Mouse (Mus musculus): ENCODE results near the gene Tmem104.

DNA sequence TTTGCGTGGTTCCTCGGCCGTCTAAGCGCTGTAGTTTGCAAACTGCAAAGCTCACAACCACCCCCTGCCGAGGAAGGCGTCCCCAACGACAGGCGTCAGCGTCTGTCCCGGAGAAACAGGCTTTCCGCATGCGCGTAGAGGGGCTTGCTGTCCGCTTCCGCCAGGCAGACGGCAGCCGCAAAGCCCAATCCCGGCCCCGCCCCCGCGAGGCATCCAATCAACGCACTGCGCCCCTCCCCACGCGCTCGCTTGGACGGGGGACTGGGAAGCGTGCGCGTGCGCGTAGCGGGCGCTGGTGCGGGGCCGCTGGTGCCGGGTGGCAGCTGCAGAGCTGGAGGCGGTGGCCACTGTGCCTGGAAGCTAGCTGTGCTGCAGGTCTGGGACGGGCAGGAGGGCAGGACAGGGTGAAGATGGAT is at the start of gene Tmem104:
- no peak for TF ChIP-seq TAL1 (IDR thresholded peaks at IDR 0.05; ENCODE audit: low read length)
- no peak for TF ChIP-seq GATA1 (IDR thresholded peaks at IDR 0.05; ENCODE audit: low read length)

Data from erythroblast, embryonic 14.5 days (primary cell).